Mouse (Mus musculus) neural tube, postnatal 0 days (tissue): ENCODE data around the gene Sprr2a1. TPM values are rescaled to one million over a fixed set of nuclear protein-coding genes. Genes with fewer than 3 reads are reported as not detected.

Source experiments
- polyA plus RNA-seq: library from polyadenylated mRNA; unstranded; fragments of >200 nt; fragmentation: Nextera tagmentation; extraction: Ambion mirVana; gene quantifications from 2 replicates; pipeline ENCODE4 v1.2.1, GENCODE M21; 2015

Gene Sprr2a1
- polyA plus RNA-seq = not detected in 2 replicates

DNA sequence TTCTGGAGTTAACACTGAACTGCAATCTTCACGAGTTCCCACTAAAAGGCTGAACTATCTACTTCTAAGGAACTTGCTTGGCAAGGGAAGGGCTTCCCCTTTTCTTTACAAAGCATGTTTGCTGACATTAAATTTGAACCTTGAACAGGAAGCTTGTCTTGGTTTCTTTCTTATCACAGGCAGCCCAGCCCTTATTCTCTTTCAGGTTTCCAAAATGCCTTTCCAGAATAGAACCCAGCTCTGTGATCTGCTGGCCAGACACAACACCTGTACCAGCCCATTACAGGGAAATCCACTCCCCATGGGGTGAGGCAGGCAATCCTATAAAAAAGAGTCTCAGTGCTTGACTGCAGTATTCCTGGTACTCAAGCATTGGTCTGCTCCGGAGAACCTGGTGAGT lies at the start of gene Sprr2a1, which contains the start of gene Sprr2a2:
TSS of gene Sprr2a1 (plus strand) at position 231 of the 400 bp plus-strand sequence.
TSS of gene Sprr2a2 (plus strand) at position 352 of the 400 bp plus-strand sequence.

Other genes with a start within 250 kb of the Sprr2a1 start
- gene Pglyrp3, start 201.2 kb upstream of the Sprr2a1 start, polyA plus RNA-seq = not detected in 2 replicates
- 14.5 and 21.2 TPM in 2 replicates for gene Lor, start 132.7 kb upstream of the Sprr2a1 start, polyA plus RNA-seq
- gene Prr9, start 91.9 kb upstream of the Sprr2a1 start, polyA plus RNA-seq = not detected in 2 replicates
- gene Lelp1, start 73.1 kb upstream of the Sprr2a1 start, polyA plus RNA-seq = not detected in 2 replicates
- not detected in 2 replicates for gene Sprr2a2, start 121 bp downstream of the Sprr2a1 start, polyA plus RNA-seq
- not detected in 2 replicates for gene Sprr2a3, start 69.6 kb downstream of the Sprr2a1 start, polyA plus RNA-seq
- not detected in 2 replicates for gene Sprr2b, start 100.8 kb downstream of the Sprr2a1 start, polyA plus RNA-seq
- gene Sprr2d, start 123.3 kb downstream of the Sprr2a1 start, polyA plus RNA-seq = not detected in 2 replicates
- gene Sprr2e, start 136.3 kb downstream of the Sprr2a1 start, polyA plus RNA-seq = not detected in 2 replicates
- not detected in 2 replicates for gene Sprr2f, start 149.4 kb downstream of the Sprr2a1 start, polyA plus RNA-seq
- not detected in 2 replicates for gene Sprr2h, start 169.9 kb downstream of the Sprr2a1 start, polyA plus RNA-seq
- gene Sprr2i, start 192.2 kb downstream of the Sprr2a1 start, polyA plus RNA-seq = not detected in 2 replicates
- not detected in 2 replicates for gene Sprr2j-ps, start 202.3 kb downstream of the Sprr2a1 start, polyA plus RNA-seq
- 7.8 and 9.7 TPM in 2 replicates for gene Gm9774, start 213.6 kb downstream of the Sprr2a1 start, polyA plus RNA-seq
- gene Sprr2k, start 216.8 kb downstream of the Sprr2a1 start, polyA plus RNA-seq = not detected in 2 replicates
- gene Sprr1b, start 223.0 kb downstream of the Sprr2a1 start, polyA plus RNA-seq = not detected in 2 replicates
- not detected in 2 replicates for gene Sprr3, start 242.9 kb downstream of the Sprr2a1 start, polyA plus RNA-seq